Mouse (Mus musculus) spleen, adult 18-20 months (tissue): Measurements from ENCODE around the gene Thap8.

Source experiments
- DNase-seq, 2 experiments: peaks; one replicate each; pipeline ENCODE4 v3.0.0; 2022; ENCODE audit warnings: mixed read lengths in 2 of 2

Thap8 gene

DNA sequence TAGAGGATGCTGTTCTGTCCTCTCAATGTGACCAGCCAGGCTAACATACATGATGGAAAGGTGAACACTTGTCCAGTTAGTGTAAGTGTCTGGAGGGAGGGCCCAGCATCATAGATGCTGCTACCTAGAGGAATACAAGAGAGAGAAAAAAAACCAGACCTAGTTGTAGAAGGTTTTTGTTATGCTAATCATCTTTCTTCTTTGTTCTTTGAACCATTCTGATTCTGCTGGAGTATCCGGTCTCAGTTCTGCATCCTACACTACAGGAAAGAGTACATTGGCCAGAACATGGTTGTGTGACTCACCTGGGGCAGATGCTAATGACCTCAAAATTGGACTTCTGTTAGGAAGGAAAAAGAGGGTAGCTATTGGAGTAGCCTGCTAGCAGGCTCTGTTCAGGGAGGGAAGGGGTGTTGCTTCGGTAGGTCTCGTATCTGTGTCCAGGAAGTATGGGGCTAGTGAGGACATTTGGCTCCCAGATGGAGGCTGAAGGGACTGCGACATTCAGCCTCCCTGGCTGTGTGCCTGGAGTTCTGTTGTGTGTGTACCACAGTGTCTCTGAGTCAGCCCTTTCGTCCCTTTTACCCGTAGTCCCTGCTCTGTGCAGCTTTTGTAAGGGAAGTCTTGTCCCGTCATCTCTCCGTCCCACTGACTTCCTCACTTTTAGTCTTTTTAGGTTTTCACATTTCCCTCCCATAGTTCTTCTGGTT, 7.0 kb downstream of the Thap8 start:
- no peak for DNase-seq

GRCm38 (mm10) chr7:30288046-30288445, 8.2 kb downstream of the Thap8 start:
- DNase-seq, result no peak

GRCm38 (mm10) chr7:30289071-30289713, 9.3 kb downstream of the Thap8 start:
- no peak for DNase-seq

DNA sequence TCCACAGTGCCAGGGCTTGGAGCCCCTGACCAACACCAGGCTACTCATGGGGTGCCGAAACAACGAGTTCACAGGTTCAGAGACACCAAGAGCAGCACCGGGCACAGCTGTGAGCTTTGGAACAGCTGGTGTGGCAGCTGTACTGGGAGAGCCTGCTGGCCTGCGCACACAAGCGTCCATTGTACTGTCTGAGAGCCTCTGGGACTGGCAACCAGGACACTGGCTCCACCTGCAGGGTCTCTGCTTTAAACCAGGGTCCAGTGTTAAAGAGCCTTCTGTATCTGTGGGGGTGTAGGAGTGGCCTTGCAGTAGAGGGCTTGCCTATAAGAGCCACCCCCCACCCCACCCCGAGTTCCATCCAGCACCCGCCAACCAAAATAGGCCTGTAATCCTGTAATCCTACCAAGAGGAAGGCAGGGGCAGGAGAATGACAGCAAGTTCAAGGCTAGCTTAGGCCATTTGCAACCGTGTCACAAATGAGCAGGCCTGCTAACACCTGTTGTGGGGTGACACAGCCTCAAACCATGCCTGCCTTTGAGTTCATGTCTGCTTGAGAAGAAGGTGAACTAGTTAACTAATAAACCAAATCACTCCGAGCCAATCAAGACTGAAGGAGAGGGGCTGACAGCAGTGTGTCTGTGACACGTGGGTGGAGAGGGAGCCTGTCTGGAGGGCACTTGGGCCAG, 10.0 kb downstream of the Thap8 start:
- DNase-seq, result no peak

- peak in 1 of 2 experiments; percentile 20 for DNase-seq
These were observed 11.6 kb downstream of the Thap8 start, which contains the start of gene Clip3 for GRCm38 (mm10) chr7:30291215-30292131. Gene Clip3, plus strand, starts transcription at chr7:30291728.

DNA sequence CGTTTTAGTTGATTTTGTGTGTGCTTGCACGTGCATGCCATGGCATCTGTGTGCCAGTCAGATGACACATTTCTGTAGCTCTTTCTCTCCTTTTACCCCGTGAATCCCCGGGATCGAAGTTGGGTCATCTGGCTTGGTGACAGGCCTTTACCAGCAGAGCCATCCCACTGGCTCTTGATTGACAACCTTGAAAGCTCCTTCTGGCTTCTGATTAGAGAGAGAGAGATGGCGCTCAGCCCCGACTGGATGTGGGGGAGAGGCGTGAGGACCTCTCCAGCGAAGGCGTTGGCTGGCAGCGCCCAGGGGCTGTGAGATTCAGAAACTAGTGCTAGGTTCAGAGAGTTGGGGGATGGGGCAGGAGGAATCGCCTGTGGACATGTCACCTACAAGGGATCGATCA, 13.9 kb downstream of the Thap8 start:
- DNase-seq, result no peak

- DNase-seq, result no peak
These were observed 14.4 kb downstream of the Thap8 start for GRCm38 (mm10) chr7:30294296-30294695.

- DNase-seq, result no peak
These were observed 15.2 kb downstream of the Thap8 start for GRCm38 (mm10) chr7:30295103-30295502.

DNA sequence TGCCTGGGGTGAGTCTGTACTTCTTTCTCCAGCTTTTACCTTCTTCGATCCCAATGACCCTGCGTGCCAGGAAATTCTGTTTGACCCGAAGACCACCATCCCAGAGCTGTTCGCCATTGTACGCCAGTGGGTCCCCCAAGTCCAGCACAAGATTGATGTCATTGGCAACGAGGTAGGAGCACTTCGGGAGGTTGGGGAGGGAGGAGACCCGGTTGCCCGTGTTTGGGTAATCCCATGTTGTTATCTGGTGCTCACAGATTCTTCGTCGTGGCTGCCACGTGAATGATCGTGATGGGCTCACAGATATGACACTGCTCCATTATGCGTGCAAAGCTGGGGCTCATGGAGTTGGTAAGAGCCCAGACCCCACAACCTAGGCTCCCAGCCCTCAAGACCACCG, 16.9 kb downstream of the Thap8 start:
- no peak for DNase-seq

DNA sequence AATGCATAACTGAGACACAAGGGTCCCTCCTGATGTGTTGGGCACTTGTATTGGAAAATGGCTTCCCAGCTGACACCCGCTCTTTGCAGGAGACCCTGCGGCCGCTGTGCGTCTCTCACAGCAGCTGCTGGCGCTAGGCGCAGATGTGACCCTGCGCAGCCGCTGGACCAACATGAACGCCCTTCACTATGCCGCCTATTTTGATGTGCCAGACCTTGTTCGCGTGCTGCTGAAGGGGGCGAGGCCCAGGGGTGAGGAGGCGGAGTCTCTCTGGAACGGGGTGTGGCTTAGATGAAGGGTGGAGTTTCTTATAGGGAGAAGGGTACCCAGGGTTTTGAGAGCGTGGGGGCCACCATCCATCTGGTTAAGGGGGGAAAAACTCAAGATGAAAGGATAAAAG, 17.4 kb downstream of the Thap8 start:
- DNase-seq, result no peak

- peak in 1 of 2 experiments; percentile 33 for DNase-seq
These were observed 21.0 kb downstream of the Thap8 start for GRCm38 (mm10) chr7:30300914-30301313.

GRCm38 (mm10) chr7:30306083-30306779, 26.3 kb downstream of the Thap8 start:
- DNase-seq, result no peak

DNA sequence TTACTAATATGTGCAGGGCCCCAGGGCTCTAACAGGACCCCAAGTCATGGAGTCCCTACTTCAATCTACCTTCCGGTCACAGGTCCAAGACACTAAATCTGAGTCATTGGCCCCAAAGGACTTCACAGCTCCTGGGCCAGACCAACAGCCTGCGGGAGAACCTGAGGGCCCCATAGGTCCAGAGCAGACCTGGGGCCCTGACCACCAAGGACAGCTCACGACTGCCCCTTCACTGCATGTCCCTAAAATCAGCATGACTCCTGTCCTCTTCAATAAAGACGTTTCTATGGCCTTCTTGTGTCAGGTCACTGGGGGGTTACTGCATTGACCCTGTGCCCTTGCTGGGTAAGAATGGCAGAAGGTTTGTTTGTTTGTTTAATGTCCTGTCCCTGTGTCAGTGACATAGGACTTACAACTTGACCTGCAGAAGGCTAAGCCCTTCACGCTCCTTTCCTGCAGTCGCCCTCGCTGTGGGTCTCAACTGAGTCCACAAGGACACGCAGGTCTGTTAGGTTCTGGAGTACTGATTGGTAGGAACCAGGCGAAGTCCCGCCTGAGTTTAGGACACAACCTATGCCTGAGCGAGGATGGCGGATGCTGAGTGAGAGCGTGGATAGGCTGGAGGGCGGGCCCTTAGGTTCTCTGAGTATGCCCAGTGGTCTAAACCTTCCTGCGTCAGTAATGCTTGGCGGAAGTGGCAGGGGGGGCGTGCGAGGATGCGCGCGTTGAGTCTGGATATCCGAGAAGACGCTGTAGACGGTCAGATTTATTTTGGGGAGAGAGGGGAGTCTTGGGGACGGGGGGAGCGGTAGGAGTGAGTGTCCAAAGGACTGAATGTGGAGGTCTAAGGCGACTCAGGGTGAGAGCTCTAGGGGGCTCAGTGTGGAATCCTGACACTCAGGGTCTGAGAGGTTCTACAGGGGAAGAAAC, 28.4 kb downstream of the Thap8 start, which contains the start of gene Alkbh6:
Alkbh6 (plus strand) TSS at position 642 of the 930 bp plus-strand sequence.
- peak; percentile 81 to 87 for DNase-seq

DNA sequence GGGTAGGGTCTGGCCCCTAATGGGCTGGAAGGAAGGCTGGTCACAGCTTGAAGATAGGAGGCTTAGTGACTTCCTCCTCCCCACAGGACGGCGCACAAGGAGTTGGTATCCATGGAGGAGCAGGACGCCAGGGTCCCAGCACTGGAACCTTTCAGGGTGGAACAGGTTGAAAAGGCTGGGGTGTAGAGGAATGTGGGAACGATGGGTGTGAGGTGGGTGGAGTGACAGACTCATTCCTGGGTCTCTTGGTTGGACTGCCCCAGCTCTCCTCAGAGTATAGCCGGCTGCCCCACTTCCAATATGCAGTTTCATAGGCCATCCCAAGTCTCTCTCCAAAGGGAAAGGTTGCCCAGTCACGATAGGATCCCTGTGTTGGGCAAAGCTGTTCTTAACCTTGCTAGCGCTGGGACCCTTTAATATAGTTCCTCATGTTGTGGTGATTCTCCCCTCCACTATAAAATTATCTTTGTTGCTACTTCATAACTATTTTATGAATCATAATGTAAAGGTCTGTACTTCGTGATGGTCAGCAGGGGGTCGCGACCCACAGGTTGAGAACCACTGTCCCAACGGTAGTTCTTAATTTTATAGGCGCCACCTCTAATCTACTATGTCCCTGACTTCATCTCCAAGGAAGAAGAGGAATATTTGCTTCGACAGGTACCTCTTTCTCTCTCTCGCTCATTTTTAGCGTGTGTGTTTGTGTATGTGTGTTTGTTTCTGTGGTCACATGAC, 29.7 kb downstream of the Thap8 start:
- DNase-seq, result no peak

DNA sequence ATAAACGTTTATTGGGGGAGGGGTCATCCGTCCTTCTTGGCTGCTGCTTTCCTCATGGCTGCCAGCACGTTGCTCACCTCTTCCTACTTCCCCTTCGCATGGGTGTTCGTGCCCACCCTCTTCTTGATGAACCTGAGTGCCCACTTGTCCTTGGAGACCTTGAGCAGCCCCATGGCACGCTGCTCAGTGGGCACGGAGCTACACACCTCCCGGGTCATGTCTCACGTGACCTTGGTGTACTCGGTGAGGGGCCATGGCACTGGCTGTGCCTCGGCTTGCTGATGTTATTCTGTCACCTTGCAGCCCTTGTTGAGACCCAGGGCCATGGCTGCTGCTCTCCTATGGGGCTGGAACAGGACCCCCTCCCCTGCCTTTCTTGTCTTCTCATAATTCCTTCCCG, 30.2 kb downstream of the Thap8 start:
- DNase-seq, result no peak

GRCm38 (mm10) chr7:30313666-30314320, 33.9 kb downstream of the Thap8 start:
- DNase-seq, result no peak

- DNase-seq, result no peak
These were observed 34.8 kb downstream of the Thap8 start, which contains the start of gene Syne4 for GRCm38 (mm10) chr7:30314721-30315155. Gene Syne4, plus strand, starts transcription at chr7:30314807.

DNA sequence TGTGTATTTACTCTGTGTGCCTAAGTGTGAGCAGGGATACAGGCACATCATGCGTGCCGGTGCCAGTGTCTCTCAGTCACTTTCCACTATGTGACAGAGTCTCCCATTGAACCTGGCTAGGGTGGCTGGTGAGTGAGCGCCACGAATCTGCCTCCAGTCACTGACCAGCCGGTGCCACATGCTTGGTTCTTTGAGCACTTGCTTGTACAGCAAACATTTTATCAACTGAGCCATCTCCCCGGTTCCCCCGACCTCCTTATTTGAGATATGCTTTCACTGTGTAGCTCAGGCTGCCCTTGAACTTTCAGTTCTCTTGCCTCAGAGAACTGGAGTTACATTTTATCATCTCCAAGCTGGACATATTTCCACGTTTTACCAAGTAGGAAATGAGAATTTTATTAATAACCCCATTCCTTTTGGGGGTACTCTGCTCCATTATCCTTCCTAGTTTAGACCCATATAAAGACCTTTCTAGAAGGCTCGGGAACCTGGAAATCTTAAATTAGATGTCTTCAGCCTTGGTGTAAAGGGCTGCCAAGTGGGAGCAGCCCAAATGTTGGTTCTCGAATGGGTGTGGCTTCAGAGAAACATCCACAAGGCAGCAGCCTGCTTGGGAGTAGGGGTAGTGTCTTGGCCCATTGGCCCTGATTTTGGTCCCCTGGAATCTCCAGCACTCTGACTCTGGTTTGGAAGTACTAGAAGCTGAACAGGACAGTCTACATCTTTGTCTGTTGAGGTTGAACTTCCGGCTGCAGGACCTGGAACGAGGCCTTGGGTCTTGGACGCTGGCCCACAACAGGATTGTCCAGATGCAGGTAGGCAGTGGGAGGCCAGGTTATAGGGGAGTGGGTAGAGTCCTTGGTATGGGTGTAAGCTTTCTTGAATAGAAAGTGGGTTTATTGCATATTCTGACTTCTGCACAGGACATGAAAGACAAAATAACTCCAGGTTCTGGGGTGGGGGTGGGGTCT, 36.0 kb downstream of the Thap8 start:
- no peak for DNase-seq
